Mouse (Mus musculus) lung, adult 2 months (tissue): Measurements from ENCODE around the gene Edar.

Experiments used
- CTCF ChIP-seq: fragments of 200-500 bp; IDR thresholded peaks from 2 replicates; pipeline ENCODE4 v1.5.1; 2011; ENCODE audit warnings: mild to moderate bottlenecking, low read length, control low read depth; ENCODE audit not compliant: insufficient read depth
- POLR2A ChIP-seq: fragments of 200-500 bp; IDR thresholded peaks from 2 replicates; pipeline ENCODE4 v1.6.1; 2011; ENCODE audit warnings: low read depth, mild to moderate bottlenecking, control low read depth, low read length, borderline replicate concordance; ENCODE audit errors: extremely low read depth

GRCm38 (mm10) chr10:58714789-58715148 lies 39.3 kb upstream of the Edar start:
- TF ChIP-seq CTCF = no peak
- TF ChIP-seq POLR2A = no peak
